Mouse (Mus musculus) E14TG2a.4 (cell line): ENCODE measurements around the gene Osbpl10.

Experiments used
- CTCF ChIP-seq: conservative IDR thresholded peaks from 2 replicates; pipeline ENCODE4 v1.5.1; 2014; ENCODE audit warnings: low read length
- POU5F1 ChIP-seq: IDR thresholded peaks from 2 replicates; pipeline ENCODE4 v1.6.1; 2014; ENCODE audit warnings: low read length, borderline replicate concordance

- TF ChIP-seq CTCF (no peak), POU5F1 (no peak)
Measured at GRCm38 (mm10) chr9:114960844-114961243, 17.5 kb upstream of the Osbpl10 start.
